Mouse (Mus musculus) forebrain, embryonic 16.5 days (tissue): ENCODE data around the gene Svopl. TPM values are rescaled to one million over a fixed set of nuclear protein-coding genes. Genes with fewer than 3 reads are reported as not detected.

Experiments used
- ATAC-seq: fragments of 200-750 bp; cut with Nextera tagmentation; 2 replicates; pipeline ENCODE4 v1.8.0; 2017; ENCODE audit warnings: mild to moderate bottlenecking, moderate library complexity
- H3K27ac ChIP-seq: fragments of 300-500 bp; sonication (generic); 2 replicates; pipeline ENCODE4 v1.5.1; 2014; ENCODE audit warnings: low read length, control low read depth
- H3K27me3 ChIP-seq: fragments of 300-500 bp; sonication (generic); replicated peaks from 2 replicates; pipeline ENCODE4 v1.6.1; 2014; ENCODE audit warnings: low read length; ENCODE audit not compliant: control insufficient read depth, insufficient read depth
- H3K36me3 ChIP-seq: fragments of 300-500 bp; sonication (generic); 2 replicates; pipeline ENCODE4 v1.6.1; 2014; ENCODE audit not compliant: control insufficient read depth, insufficient read depth
- H3K4me1 ChIP-seq: fragments of 300-500 bp; sonication (generic); replicated peaks from 2 replicates; pipeline ENCODE4 v1.6.1; 2014; ENCODE audit warnings: low read length; ENCODE audit not compliant: control insufficient read depth, insufficient read depth
- H3K4me2 ChIP-seq: fragments of 300-500 bp; sonication (generic); 2 replicates; pipeline ENCODE4 v1.6.1; 2014; ENCODE audit warnings: mild to moderate bottlenecking, low read length, control low read depth
- H3K4me3 ChIP-seq: fragments of 300-500 bp; sonication (generic); replicated peaks from 2 replicates; pipeline ENCODE4 v1.5.1; 2014; ENCODE audit warnings: mild to moderate bottlenecking, low read length, control low read depth
- H3K9ac ChIP-seq: fragments of 300-500 bp; sonication (generic); replicated peaks from 2 replicates; pipeline ENCODE4 v1.6.1; 2014; ENCODE audit warnings: low read depth, low read length, control low read depth
- H3K9me3 ChIP-seq: fragments of 300-500 bp; sonication (generic); 2 replicates; pipeline ENCODE4 v1.6.1; 2016; ENCODE audit warnings: low read length; ENCODE audit not compliant: control insufficient read depth
- WGBS: fragments of 180-500 bp; shearing (Covaris S2); extraction: QIAGEN DNeasy Blood & Tissue Kit; methylation state at CpG from one replicate; pipeline ENCODE4 v1.1.7; 2014; 5-methylcytosine and 5-hydroxymethylcytosine counted together
- polyA plus RNA-seq: library from polyadenylated mRNA; unstranded; fragments of >200 nt; fragmentation: Nextera tagmentation; extraction: Ambion mirVana; gene quantifications from 2 replicates; pipeline ENCODE4 v1.2.1, GENCODE M21; 2015

The Svopl gene
- polyA plus RNA-seq, result 0.81 and 0.95 TPM in 2 replicates

- no peaks in the 10 kb centered on the region for H3K36me3 ChIP-seq
- H3K9me3 ChIP-seq, result no peaks in the 10 kb centered on the region
- H3K9ac ChIP-seq, result no peak within 1 kb of the TSS
- H3K4me2 ChIP-seq, result no peak within 1 kb of the TSS
- H3K27me3 ChIP-seq, result no peaks in the 10 kb centered on the region
- 11% methylated on average over 6 of the region's 6 CpGs for WGBS
- no peak within 1 kb of the TSS for H3K4me3 ChIP-seq
- no peak for ATAC-seq
- no peak within 1 kb of the TSS for H3K27ac ChIP-seq
- H3K4me1 ChIP-seq, result no peaks in the 10 kb centered on the region
Observed at GRCm38 (mm10) chr6:38046838-38047237, at the start of gene Svopl. Gene Svopl, minus strand, starts transcription at chr6:38046996.

DNA sequence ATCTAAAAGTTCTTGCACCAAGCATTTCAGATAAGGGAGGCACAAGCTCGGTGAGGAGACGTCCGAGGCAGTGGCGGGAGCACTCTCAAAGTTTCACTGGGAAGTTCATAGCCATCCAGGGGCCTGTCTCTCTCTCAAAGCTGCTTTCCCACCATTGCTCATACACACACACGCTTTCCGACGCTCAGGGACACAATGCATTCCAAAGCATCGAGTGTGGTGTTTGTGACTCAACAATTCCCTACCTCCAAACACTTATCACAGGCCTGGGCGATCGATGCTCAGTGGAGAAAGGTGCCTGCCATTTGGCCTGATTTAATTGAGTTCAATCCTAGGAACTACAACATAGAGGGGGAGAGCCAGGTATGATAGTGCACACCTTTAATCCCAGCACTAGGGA lies 47.9 kb upstream of the Svopl start:
- Histone ChIP-seq H3K4me3 (no peak overlapping the region), H3K27ac (no peak overlapping the region), H3K9ac (no peak overlapping the region), H3K4me2 (no peak overlapping the region), H3K4me1 (no peaks in the 10 kb centered on the region), H3K27me3 (no peaks in the 10 kb centered on the region), H3K36me3 (no peaks in the 10 kb centered on the region), H3K9me3 (no peaks in the 10 kb centered on the region)
- 91% methylated on average over 10 of the region's 10 CpGs for WGBS
- ATAC-seq, result no peak

DNA sequence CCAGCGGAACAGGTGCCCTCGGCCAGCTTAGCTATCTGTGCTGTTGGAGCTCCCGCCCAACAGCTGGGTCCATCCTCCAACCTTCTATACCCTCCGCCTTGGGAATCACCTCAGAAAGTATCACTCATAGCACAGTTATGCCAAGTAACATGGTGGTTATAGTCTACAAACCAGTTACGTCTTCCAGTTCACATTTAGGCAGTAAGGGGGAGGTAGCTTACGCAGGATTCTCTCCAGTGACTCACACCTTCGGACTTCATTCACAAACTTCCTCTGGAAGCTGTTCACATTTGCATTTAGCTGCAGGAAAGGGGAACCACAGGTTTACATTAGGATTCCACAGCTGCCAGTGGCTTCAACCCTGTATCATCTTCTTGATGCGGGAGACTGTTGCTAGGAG lies 45.7 kb upstream of the Svopl start:
- no peaks in the 10 kb centered on the region for H3K36me3 ChIP-seq
- 96% methylated on average over 8 of the region's 8 CpGs for WGBS
- no peak overlapping the region for H3K4me3 ChIP-seq
- H3K27me3 ChIP-seq, result no peaks in the 10 kb centered on the region
- no peak for ATAC-seq
- no peak overlapping the region for H3K4me2 ChIP-seq
- no peaks in the 10 kb centered on the region for H3K4me1 ChIP-seq
- H3K9ac ChIP-seq, result no peak overlapping the region
- no peaks in the 10 kb centered on the region for H3K9me3 ChIP-seq
- H3K27ac ChIP-seq, result no peak overlapping the region

- H3K9ac ChIP-seq, result no peak overlapping the region
- H3K4me3 ChIP-seq, result no peak overlapping the region
- H3K9me3 ChIP-seq, result no peaks in the 10 kb centered on the region
- H3K27ac ChIP-seq, result no peak overlapping the region
- H3K27me3 ChIP-seq, result no peaks in the 10 kb centered on the region
- H3K36me3 ChIP-seq, result no peaks in the 10 kb centered on the region
- no peak for ATAC-seq
- H3K4me2 ChIP-seq, result no peak overlapping the region
- H3K4me1 ChIP-seq, result no peaks in the 10 kb centered on the region
- 84% methylated on average over 9 of the region's 9 CpGs for WGBS
Observed at GRCm38 (mm10) chr6:38087242-38088026, 40.6 kb upstream of the Svopl start.

GRCm38 (mm10) chr6:38083204-38083603 lies 36.4 kb upstream of the Svopl start:
- no peaks in the 10 kb centered on the region for H3K27me3 ChIP-seq
- no peak for ATAC-seq
- no peaks in the 10 kb centered on the region for H3K9me3 ChIP-seq
- H3K4me1 ChIP-seq, result no peaks in the 10 kb centered on the region
- no peak overlapping the region for H3K4me2 ChIP-seq
- H3K9ac ChIP-seq, result no peak overlapping the region
- H3K27ac ChIP-seq, result no peak overlapping the region
- 32% methylated on average over 4 of the region's 4 CpGs for WGBS
- no peak overlapping the region for H3K4me3 ChIP-seq
- H3K36me3 ChIP-seq, result no peaks in the 10 kb centered on the region

DNA sequence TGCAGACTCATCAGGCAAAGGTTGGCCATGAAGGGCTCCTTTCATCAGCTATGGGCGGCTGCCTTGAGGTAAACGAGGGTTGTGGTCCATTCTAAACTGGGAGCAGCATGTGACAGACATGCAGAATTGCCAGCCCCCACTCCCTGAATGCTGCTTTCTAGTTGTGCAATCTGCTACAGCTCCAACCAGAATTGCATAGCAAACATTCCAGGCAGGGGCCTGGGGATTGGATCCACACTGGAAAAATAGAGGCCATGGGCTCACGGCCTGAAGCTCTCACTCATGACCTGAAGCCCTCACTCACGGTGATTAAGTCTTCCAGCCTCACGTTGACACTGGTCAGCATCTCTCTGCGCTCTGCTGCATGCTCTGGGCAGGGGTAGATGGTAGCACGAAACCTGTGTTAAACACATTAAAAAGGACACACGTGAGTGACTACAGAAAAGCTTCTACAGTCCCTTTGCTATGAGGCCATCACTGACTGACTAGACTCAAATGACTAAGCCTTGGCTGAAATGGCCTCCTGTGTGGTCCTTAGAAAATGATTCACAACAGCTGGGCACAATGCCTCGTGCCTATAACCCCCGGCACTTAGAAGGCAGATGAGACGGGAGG lies 35.0 kb upstream of the Svopl start:
- Histone ChIP-seq H3K4me3 (no peak overlapping the region), H3K9ac (no peak overlapping the region), H3K27ac (no peak overlapping the region), H3K4me2 (no peak overlapping the region), H3K36me3 (no peaks in the 10 kb centered on the region), H3K9me3 (no peaks in the 10 kb centered on the region), H3K4me1 (no peaks in the 10 kb centered on the region), H3K27me3 (no peaks in the 10 kb centered on the region)
- no peak for ATAC-seq
- 61% methylated on average over 11 of the region's 11 CpGs for WGBS

- Histone ChIP-seq H3K9ac (no peak overlapping the region), H3K9me3 (no peaks in the 10 kb centered on the region), H3K27ac (no peak overlapping the region), H3K4me1 (no peaks in the 10 kb centered on the region), H3K4me2 (no peak overlapping the region), H3K27me3 (no peaks in the 10 kb centered on the region), H3K4me3 (no peak overlapping the region), H3K36me3 (no peaks in the 10 kb centered on the region)
- WGBS, result 70% methylated on average over 4 of the region's 4 CpGs
- ATAC-seq, result no peak
Observed at GRCm38 (mm10) chr6:38080364-38080763, 33.6 kb upstream of the Svopl start.

DNA sequence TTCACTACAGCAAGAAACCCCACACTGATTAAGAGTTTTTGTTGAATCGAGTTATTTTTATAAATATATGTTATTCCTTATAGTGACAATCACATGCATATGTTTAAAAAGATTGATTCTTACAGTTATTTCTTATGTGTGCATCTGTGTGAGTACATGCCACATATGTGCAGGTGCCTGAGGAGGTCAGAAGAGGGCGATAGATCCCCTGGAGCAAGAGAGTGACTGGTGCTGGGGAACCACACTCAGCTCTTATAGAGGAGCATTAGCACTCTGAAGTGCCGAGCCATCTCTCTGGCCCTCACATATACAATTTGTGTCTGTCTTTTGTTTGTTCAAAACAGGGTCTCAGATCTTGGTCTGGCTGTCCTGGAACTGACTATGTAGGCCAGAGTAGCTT lies 26.8 kb upstream of the Svopl start:
- Histone ChIP-seq H3K9me3 (no peaks in the 10 kb centered on the region), H3K4me3 (no peak overlapping the region), H3K9ac (no peak overlapping the region), H3K36me3 (no peaks in the 10 kb centered on the region), H3K4me1 (no peaks in the 10 kb centered on the region), H3K27ac (no peak overlapping the region), H3K4me2 (no peak overlapping the region), H3K27me3 (no peaks in the 10 kb centered on the region)
- WGBS, result 83% methylated on average over 3 of the region's 3 CpGs
- no peak for ATAC-seq

GRCm38 (mm10) chr6:38072137-38072796 lies 25.5 kb upstream of the Svopl start:
- no peak overlapping the region for H3K4me3 ChIP-seq
- 81% methylated on average over 5 of the region's 5 CpGs for WGBS
- no peaks in the 10 kb centered on the region for H3K36me3 ChIP-seq
- H3K9ac ChIP-seq, result no peak overlapping the region
- no peak overlapping the region for H3K4me2 ChIP-seq
- no peak overlapping the region for H3K27ac ChIP-seq
- no peaks in the 10 kb centered on the region for H3K27me3 ChIP-seq
- no peak for ATAC-seq
- no peaks in the 10 kb centered on the region for H3K4me1 ChIP-seq
- no peaks in the 10 kb centered on the region for H3K9me3 ChIP-seq
